Mouse (Mus musculus) heart, postnatal 36 days (tissue): ENCODE results near the gene Bche. TPM values are rescaled to one million over a fixed set of nuclear protein-coding genes. Genes with fewer than 3 reads are reported as not detected.
A peak's percentile ranks its signal among the peaks of the same experiment; 100 is the strongest.

Experiments used
- DNase-seq, 2 experiments: peaks; one replicate each; pipeline ENCODE4 v3.0.0; 2021 to 2022
- intact Hi-C: fragments of 180-260 bp; cut with DNase I; formaldehyde crosslinking; loops from one replicate; pipeline ENCODE4 v1.15.1; 2025
- total RNA-seq, 2 experiments: library from RNA; stranded (reverse); gene quantifications; 2 replicates each; pipeline ENCODE4 v1.2.3; 2021

Gene Bche
- total RNA-seq = 10 to 100 TPM; 10.4 to 16.3 TPM

DNA sequence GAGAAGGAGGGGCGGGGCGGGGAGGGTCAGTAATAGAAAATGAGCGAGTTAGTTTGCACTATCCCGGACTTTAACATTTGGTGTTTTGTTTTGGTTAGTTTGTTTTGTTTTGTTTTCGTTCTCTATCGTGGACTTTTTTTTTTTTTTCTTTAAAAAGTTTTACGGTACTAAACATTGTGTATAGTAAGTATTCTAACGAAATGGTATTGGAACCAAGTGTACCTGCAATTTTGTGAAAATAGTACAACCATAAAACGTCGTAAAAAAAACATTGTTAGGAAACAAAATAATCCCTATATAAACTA is at the start of gene Bche:
TSS of gene Bche (minus strand) at position 6 of the 305 bp plus-strand sequence.
- intact Hi-C loops = no loop called here
- no peak for DNase-seq

DNA sequence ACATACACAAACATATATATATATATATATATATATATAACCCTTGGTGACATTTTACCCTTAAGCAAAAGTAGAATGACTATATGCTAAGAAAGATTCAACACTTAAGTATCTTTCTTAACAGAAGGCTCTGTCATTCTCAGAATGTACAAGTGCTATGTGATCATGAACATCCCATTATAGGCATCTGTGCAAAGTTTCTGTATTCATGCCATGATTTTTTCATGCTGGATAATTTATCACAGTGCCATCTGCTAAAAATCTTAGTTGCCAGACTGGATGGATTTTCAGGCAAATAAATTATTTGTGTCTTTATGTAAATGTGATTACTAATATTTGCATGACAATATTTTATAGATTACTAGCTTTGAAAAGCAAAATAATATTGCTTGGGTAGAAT is 33.8 kb upstream of the Bche start:
- intact Hi-C loops = no loop called here
- no peak for DNase-seq

DNA sequence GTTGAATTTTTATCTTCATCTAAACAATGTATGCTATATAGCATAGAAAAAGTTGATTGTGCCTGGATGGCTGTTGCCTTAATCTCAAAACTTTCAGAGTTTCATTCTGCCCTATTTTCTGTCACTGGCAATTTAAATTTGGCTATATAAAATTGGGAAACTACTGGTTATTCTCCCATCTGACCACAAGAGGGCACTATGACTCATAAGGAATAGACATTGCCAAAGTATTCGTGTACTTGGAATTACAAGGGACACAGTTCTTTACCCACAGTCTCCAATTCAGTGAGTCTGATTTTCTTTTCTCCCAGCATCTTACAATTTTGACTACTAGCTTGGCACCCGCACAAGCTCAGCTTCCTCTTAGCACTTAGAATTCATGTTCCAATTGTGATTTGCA is 23.5 kb upstream of the Bche start:
- intact Hi-C loops = no loop called here
- no peak for DNase-seq

DNA sequence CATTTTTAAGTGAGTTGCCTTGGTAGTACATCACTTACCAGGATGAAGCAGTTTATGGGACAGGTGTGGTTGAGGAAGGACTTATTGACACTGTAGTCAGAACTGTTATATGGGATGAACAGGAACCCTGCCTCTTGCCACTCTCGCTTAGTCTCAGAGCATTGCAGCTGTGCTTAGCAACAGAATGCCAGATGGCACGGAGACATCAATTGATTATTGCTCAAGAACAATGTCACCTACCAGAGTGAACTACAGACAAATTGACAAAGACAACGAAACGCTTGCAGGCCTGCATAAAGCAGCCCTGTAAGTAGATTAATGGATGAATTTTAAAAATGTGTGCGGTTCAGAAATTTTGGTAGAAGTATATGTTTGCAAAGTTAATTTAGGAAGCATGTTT is 21.3 kb upstream of the Bche start:
- DNase-seq = no peak
- intact Hi-C loops = no loop called here

DNA sequence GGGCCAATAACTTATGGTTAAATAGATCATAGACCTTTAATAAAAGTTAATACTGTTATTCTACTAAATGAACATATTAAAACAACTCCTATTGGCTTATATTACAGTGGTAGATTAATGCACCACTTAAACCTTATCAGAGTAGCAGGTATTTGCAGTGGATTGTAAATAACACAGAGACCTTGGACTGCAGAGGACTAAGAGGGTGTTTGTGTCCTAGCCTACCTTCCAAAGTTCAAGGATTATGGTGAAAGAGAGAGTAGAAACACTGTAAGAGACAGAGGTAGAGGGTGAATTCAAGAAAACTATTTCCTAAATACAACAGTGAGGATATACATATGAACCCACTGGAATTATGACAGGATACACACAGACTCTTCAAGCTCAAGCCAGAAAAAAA is 17.5 kb upstream of the Bche start:
- DNase-seq = no peak
- intact Hi-C loops = no loop called here

DNA sequence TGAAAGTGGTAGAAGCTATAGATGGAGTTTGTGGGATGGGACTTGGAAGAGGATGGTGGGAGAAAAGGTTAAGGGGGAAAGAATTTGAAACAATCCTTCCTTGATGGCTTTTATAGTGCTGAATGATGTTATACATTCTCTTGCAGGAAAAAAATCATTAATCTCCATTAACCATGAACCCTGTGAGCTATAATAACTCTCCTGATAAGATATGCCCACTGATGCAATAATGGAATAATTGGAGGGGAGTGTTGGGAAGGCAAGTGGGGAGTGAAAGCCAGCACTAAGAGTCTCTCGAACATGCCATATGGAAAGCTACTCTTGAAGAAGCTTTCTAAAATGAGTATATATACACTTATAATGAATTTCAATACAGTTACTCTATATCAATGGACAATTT is 16.7 kb upstream of the Bche start:
- intact Hi-C loops = no loop called here
- DNase-seq = no peak

DNA sequence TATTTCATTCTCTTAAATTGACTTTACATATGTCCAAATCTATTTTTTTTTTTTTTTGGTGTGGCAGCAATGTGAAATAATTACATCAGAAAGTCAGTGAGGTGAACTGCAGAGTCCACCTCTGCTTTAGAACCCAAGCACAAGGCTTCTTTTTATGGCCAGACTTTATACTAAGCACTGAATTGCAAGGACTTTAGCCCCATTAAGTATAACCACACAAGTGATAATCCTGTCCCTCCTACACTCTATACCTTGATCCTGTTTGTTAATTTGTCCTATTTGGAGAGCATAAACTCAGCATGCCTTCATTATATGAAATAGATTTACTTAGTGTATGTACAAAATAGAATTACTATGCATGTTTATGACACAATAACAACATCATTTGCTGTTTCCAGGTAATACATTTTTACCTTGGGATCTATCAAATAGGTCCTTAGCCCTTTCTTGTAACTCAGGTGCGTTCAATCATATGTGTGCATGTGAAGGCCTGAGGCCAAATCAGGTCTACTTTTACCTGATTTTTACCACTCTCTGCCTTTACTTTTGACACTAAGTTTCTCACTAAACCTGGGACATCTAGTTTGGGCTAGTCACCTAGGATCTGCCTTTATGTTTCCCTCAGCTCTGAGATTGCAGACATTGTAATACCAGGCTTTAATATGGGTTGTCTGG is 9.5 kb upstream of the Bche start:
- DNase-seq = no peak
- intact Hi-C loops = no loop called here

DNA sequence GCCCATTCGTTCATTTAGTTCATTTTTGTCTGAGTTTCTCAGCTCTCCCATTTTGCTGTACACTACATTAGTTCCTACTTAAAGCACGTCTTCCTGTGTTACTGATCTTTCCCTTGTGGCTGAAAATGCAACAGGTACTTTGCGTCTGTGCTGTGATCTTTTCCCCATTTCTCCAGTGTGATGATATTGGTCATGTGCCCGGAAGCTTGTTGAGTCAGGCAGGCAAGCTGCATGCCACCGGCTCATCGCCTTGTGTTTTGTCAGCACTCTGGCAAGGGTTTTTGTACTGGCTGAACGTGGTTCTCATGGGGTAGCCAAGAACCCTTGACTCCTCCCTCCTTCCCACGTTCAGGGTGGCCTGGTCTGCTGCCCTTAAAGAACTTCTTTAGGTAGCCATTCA is 1.7 kb upstream of the Bche start:
- peak; percentile 12 to 15 for DNase-seq
- intact Hi-C loops = no loop called here

DNA sequence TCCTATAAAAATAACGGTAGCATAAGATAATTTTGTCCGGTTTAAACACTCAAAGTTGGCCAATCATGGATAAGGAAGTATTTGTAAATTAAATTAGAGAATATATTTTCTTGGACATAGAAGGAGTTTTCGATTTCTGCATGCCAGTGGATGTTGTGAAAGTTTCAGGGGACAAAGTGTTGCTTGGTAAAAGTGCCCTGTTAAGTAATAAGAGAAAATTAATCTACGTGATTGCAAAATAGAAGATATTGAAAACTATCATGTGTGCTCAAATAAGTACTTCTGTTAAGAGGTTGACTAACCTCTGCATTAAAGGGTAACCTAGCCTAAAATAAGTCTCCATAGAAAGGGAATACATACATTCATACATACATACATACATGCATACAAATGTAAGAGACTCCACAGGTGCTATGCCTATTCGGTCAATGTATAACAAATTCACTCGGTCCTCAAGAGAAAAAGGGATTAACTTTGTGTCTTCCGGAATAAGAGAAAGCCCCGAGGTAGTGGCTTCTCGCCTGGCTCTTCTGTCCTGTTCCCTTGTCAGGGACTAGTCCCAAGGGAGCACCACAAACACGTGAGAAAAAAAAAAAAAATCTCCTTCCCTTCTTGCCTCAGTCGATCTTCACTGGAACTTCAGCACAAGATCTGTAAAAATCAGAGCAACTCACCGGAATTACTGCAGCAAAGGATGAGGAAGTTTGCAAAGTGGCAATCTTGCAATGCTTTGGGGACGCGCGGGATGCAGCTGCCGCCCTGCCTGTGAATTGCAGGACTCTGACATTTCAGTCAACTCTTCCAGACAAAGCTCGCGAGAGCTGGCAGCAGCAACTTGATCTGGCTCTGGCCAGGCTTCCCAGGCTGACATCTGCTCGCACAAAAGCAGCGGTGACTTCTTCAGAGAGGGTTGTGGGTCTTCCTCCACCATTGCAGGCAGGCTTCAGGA is 480 bp downstream of the Bche start:
- DNase-seq = peak; percentile 58 to 59
- intact Hi-C loops = no loop called here

DNA sequence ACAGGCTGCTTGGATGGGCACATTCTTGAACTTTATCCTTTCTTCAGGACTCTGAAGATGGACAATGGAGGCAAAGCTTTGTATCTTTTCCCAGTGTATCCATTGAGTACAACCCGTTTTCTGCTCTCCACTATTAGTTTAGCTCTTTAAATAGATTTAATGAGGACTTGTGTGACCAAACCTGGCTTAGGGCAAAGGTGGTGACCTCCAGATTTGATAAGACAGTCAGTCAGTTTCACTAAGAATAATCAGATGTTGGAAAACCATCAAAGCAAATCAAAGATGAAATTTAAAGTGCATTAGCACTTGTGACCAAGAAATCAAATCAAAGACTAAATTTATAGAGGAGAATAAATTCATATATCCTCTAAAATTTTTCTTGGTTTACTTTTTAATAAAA is 1.7 kb downstream of the Bche start:
- intact Hi-C loops = no loop called here
- no peak for DNase-seq

DNA sequence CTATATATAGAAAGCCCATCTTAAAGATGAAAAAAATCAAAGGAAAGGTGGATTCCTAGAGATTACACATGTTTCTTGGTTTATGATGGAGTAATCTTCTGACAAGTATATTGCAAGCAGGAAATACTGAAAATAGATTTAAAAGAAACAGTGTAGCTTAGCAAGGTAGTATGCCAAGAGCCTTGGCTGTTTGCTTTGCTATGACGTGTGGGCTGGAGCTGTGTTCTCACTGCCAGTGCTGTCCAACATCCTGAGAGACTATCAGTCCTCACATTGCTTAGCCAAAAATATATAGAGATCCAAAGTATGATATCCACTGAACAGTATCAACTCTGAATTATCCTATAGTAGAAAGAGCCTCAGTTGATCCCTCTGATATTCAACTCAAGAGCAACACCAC is 9.3 kb downstream of the Bche start:
- no peak for DNase-seq
- intact Hi-C loops = no loop called here

DNA sequence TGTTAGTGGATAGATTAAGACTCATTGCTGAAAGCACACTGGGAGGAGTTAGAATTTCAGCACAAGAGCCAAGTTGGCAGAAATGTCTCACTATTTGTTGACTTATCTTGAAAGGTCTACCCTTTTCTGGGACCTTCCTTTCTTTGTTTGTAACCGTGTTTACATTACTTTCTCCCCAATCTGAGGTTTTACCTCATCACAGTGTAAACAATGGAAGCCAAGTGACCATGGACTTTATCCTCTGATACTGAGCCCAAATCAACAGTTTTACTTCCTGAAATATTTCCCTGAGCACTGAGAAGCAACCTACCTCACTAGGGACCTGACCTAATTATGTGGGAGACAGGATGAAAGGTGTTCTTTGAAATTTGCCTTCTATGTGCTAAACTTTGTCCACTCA is 34.9 kb downstream of the Bche start:
- intact Hi-C loops = no loop called here

DNA sequence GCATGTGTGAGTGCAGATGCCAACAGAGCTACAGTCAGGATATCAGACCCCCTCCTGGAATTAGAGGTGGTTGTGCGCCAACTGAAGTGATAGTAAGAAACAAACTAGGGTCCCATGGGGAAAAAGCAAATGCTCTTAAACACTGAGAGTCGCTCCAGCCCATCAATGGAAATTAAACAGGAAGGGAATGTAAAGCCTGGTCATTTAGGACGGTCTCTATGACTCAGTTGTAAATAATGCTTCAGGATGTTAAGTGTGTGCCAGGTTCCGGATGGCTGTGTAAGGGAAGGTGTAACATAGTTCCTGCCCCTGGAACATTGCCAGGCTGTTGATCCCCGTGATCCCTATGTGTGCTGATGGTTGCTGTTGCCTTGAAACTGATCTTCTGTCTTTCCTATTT is 40.0 kb downstream of the Bche start:
- no peak for DNase-seq
- intact Hi-C loops = no loop called here

More for the DNA sequence above, 34.9 kb downstream of the Bche start:
- no peak for DNase-seq

DNA sequence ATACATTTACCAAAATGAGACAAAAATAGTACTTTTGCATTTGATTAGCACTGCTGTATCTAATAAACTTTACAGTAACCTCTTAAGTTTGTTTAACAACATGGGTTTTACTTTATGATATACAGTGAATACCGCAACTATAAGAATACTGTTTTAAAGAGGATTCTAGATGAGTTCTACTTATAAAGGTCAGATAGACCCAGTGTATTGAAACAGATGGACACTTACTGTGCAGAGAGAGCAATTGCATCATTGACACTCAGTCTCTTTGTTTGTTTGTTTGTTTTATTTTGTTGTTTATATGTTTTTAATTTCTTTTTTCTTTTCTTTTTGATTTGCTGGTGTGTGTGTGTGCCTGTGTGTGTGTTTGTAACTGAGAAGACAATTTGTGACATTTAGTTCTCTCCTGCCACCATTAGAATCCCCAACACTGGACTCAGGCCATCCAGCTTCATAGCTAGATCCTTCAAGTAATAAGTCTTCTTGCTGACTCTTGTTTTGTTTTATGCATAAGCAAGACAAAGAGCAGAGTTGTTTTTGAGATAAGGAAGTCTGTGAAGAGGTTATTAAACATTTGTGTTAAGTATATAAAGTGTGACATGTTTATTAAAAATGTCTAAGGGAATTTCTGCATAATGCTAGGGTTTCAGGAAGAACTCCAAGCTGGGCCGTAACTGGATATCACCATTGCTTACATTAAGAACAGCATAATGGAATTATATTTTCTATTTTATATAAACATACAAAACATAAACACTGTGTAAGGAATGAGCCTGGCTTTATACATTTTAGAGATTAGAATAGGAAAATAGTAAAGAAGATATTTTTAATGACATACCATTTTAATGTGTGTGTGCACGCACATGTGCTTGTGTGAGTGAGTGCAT is 40.7 kb downstream of the Bche start:
- intact Hi-C loops = no loop called here
- no peak for DNase-seq

DNA sequence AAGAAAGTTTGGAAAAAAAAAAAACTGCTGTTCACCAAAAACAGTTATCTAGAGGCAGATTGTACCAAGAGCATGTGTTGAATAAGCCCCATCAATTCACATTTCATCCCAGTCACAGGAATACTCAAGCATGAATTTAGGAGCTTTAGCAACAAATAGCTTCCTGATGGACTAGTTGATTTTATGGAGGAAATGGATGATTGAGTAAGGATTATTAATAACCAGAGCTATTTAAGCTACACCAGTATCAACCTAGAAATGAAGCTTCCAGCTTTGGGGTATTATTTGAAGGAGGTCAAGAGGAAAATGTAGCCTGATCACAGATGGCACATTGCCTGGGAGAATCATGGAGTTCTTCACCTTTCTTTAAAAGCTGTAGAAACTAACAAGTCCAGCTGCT is 57.9 kb downstream of the Bche start:
- intact Hi-C loops = no loop called here
- DNase-seq = no peak

DNA sequence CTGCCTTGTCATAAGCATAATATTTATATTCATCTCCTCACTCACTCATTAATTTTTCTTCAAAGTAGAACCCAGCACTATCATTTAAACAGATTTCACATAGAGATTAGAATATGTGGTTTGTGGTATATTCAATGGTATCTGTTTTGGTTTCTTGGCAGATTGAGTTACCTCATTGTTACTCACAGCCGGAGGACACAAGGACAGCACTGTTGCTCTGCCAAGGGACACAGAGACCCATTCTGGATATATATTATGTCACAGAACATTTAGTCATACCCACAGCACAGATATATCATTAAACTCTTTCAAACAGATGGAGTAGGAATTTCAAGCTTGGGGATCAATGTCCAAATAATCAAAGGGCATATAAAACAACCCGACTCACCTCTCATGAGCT is 61.2 kb downstream of the Bche start:
- no peak for DNase-seq
- intact Hi-C loops = no loop called here

DNA sequence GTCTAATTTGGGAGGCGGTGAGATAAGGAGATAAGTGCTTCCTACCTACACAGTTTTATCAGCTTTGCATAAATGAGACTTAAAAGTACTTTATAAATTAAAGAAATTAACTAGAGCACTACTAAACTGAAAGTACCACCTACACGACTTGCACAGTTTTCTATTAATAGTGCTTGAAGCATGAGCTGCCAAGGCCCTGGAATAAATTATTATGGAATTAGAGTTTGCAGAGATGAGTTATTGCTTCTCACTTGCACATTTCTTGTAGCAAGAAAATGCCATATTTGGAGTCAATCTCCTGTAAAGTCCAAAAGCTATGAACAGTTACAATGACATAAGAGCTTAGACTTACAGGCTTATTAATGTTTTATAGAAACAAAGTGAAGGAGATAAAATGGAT is 96.8 kb downstream of the Bche start:
- DNase-seq = no peak
- intact Hi-C loops = no loop called here

DNA sequence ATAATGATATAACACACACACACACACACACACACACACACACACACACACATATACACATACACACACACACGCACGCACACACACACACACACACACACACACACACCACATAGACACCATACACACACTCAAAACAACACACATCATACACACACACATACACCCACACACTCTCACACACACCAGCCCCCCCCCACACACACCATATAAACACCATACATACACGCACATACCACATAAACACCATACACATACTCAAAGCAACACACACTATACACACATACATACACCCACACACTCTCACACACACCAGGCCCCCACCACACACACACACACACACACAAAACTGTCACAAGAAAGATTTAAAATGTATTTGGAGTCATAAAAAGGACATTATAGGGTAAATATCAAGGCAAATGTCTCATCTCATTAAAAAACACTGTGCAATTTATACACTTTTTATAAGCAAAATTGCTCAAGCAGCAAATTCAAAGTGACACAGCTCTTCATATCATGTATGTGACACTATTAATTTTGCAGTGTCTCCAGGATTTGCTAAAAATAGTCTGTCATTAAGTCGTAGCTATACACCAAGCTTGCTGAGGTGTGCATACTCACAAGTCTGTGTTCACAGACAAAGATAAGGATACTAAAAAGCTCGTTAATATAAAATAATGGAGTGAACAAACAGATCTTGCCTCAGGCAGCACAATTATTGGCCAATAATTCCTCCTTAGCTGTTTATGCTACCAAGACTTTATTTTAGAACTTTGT is 116.3 kb downstream of the Bche start:
- intact Hi-C loops = no loop called here
- no peak for DNase-seq
